Mouse (Mus musculus) kidney, embryonic 14.5 days (tissue): ENCODE results near the gene Foxn3. TPM values are rescaled to one million over a fixed set of nuclear protein-coding genes. Genes with fewer than 3 reads are reported as not detected.

Experiments used
- ATAC-seq: fragments of 200-750 bp; cut with Nextera tagmentation; 2 replicates; pipeline ENCODE4 v1.8.0; 2017; ENCODE audit warnings: moderate number of reproducible peaks, mild to moderate bottlenecking, moderate TSS enrichment, moderate library complexity; ENCODE audit not compliant: low FRiP score, low TSS enrichment
- H3K27ac ChIP-seq: fragments of 300-500 bp; sonication (generic); 2 replicates; pipeline ENCODE4 v1.5.1; 2014; ENCODE audit warnings: low read depth, mild to moderate bottlenecking, low read length, moderate library complexity, mixed read lengths
- H3K27me3 ChIP-seq: fragments of 300-500 bp; sonication (generic); 2 replicates; pipeline ENCODE4 v1.6.1; 2014; ENCODE audit warnings: mild to moderate bottlenecking, low read length; ENCODE audit not compliant: control insufficient read depth, insufficient read depth
- H3K36me3 ChIP-seq: fragments of 300-500 bp; sonication (generic); 2 replicates; pipeline ENCODE4 v1.6.1; 2014; ENCODE audit warnings: low read length, mixed read lengths; ENCODE audit not compliant: control insufficient read depth, insufficient read depth
- H3K4me1 ChIP-seq: fragments of 300-500 bp; sonication (generic); 2 replicates; pipeline ENCODE4 v1.6.1; 2014; ENCODE audit warnings: low read length, mixed read lengths; ENCODE audit not compliant: control insufficient read depth, insufficient read depth
- H3K4me2 ChIP-seq: fragments of 300-500 bp; sonication (generic); replicated peaks from 2 replicates; pipeline ENCODE4 v1.6.1; 2014; ENCODE audit warnings: low read depth, mild to moderate bottlenecking, low read length
- H3K4me3 ChIP-seq: fragments of 300-500 bp; sonication (generic); 2 replicates; pipeline ENCODE4 v1.5.1; 2014; ENCODE audit warnings: mild to moderate bottlenecking, low read length
- H3K9ac ChIP-seq: fragments of 300-500 bp; sonication (generic); 2 replicates; pipeline ENCODE4 v1.6.1; 2014; ENCODE audit warnings: low read depth, mild to moderate bottlenecking, low read length, moderate library complexity
- H3K9me3 ChIP-seq: fragments of 300-500 bp; sonication (generic); 2 replicates; pipeline ENCODE4 v1.6.1; 2016; ENCODE audit warnings: low read length; ENCODE audit not compliant: control insufficient read depth
- WGBS: fragments of 180-500 bp; shearing (Covaris S2); extraction: QIAGEN DNeasy Blood & Tissue Kit; methylation state at CpG from one replicate; pipeline ENCODE4 v1.1.7; 2014; 5-methylcytosine and 5-hydroxymethylcytosine counted together
- polyA plus RNA-seq: library from polyadenylated mRNA; unstranded; fragments of >200 nt; fragmentation: Nextera tagmentation; extraction: Ambion mirVana; gene quantifications from 2 replicates; pipeline ENCODE4 v1.2.1, GENCODE M21; 2014

Foxn3 gene
- polyA plus RNA-seq, 1 experiment from 2014 or later: 70.2 TPM

DNA sequence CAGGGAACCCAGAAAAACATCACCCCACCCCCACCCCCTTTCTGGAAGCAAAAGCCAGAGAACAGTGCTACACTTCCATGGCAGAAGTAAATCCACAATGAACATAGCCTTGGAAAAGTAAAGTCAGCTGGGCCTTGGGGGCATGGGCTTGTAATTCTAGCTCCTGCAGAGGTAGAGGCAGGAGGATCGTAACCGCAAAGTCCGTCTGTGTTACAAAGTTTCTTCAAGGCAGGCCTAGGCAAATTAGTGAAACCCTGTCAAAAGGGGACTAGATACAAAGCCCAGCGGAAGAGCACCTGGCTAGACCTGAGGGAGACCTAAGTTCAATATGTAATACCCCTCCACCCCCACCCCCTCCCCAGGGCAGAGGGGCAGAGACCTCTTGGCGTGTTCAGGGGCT, 259.3 kb downstream of the Foxn3 start:
- Histone ChIP-seq H3K27me3 (no peaks in the 10 kb centered on the region), H3K4me2 (no peak overlapping the region), H3K36me3 (no peaks in the 10 kb centered on the region), H3K9me3 (no peaks in the 10 kb centered on the region), H3K9ac (no peak overlapping the region), H3K27ac (no peak overlapping the region), H3K4me1 (peaks cover 20% of the 10 kb centered on the region; the same call in 1 of the 2 replicates), H3K4me3 (no peak overlapping the region)
- no peak for ATAC-seq
- 70% methylated on average over 5 of the region's 5 CpGs for WGBS

DNA sequence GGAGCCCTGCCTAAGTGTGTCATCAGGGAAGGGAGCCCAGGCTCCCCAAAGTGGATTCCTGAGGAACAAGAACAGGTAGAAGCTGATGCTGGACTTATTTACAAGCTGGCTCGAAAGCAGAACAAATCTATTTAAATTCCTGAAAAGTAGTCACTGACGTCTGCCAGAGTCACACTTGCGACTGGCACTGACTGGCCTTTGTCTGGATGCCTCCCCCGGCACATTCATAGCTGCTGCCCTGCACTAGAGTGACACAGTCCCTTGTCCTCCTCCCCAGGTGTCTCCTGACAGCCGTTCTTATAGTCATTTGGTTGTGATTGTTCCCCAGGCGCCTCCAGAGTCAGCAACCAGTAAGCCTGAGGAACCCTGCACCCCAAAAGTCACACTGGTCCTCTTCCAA, 259.8 kb downstream of the Foxn3 start:
- Histone ChIP-seq H3K27me3 (no peaks in the 10 kb centered on the region), H3K27ac (no peak overlapping the region), H3K4me2 (no peak overlapping the region), H3K4me1 (peaks cover 20% of the 10 kb centered on the region; the same call in 1 of the 2 replicates), H3K9ac (no peak overlapping the region), H3K36me3 (no peaks in the 10 kb centered on the region), H3K4me3 (no peak overlapping the region), H3K9me3 (no peaks in the 10 kb centered on the region)
- no peak for ATAC-seq
- 57% methylated on average over 6 of the region's 6 CpGs for WGBS

DNA sequence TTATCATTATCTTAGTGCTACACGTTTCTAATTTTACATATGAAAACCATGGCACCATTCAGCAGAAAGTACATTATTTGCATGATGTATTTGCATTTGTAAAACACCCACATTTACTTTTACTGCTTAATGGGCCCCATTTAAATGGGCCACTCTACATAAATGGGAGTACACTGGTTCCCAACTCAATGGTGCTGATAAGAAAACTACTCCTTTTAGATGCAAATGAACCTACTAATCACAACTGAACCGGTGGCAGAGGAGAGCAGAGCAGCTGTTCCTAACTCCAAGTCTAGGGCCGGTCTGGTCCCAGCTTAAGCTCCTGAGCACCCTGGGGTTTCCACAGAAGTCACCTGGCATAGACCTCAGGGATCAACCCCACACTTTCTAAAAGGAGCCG, 263.5 kb downstream of the Foxn3 start:
- 45% methylated on average over 4 of the region's 4 CpGs for WGBS
- ATAC-seq: no peak
- no peaks in the 10 kb centered on the region for H3K36me3 ChIP-seq
- no peak overlapping the region for H3K27ac ChIP-seq
- H3K9me3 ChIP-seq: no peaks in the 10 kb centered on the region
- H3K4me2 ChIP-seq: no peak overlapping the region
- peaks cover 12% of the 10 kb centered on the region for H3K4me1 ChIP-seq
- no peak overlapping the region for H3K9ac ChIP-seq
- no peaks in the 10 kb centered on the region for H3K27me3 ChIP-seq
- no peak overlapping the region for H3K4me3 ChIP-seq

DNA sequence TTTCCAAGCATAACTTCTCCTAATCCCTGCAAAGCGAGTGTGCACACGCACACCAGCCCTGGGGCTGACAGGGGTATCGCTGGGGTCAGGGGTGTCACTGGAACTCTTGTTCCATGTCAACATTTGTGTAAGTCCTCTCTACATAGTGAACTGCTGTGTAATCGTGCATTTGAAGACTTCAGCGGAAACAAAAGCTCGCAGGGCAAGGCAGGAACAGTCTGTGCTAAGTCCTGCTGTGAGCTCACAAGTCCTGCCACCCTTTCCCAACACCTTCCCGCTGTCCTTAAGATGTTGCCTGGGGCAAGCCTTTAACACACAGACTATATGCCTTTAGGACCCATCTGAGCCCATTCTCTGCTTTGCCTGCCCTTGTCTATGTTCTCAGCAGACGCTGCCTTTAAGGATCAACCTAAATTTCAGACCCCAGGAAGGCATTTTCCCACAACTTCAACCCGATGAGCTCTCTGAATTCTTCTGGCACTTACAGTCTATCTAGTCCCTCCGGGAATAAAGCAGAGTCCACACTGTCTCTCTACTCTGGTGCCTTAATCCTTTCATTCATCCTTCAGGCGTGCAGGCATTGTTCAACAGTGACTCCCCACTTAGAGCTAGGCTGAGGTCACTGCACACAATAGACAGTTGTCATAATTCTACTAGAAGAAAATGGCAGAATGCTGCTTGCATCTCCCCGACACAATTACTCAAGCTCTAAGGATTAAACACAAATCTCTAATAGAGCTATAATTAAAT, 264.4 kb downstream of the Foxn3 start:
- Histone ChIP-seq H3K9ac (no peak overlapping the region), H3K4me3 (no peak overlapping the region), H3K4me1 (peaks cover 15% of the 10 kb centered on the region), H3K4me2 (no peak overlapping the region), H3K36me3 (no peaks in the 10 kb centered on the region), H3K27ac (no peak overlapping the region), H3K9me3 (no peaks in the 10 kb centered on the region), H3K27me3 (no peaks in the 10 kb centered on the region)
- WGBS: 48% methylated on average over 12 of the region's 12 CpGs
- no peak for ATAC-seq

DNA sequence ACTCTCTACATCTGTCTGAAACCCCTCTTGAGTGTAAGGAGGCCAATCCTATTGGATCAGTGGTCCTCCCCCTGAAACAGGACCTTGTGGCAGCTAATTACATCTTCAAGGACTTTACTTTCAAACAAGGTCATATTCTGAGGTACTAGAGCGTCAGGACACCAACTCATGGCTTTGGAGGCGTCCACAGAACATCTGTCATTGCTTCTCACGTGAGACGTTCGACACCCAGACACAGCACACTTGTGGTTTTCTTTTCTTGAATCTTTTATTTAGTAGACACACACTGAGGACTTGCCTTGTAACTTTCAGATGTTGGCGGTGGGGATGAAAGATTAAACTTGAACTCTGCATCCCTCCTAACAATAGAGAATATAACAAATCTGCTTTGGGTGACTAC, 265.1 kb downstream of the Foxn3 start:
- H3K27ac ChIP-seq: no peak overlapping the region
- H3K9ac ChIP-seq: no peak overlapping the region
- H3K9me3 ChIP-seq: no peaks in the 10 kb centered on the region
- H3K4me3 ChIP-seq: no peak overlapping the region
- H3K36me3 ChIP-seq: no peaks in the 10 kb centered on the region
- H3K4me2 ChIP-seq: no peak overlapping the region
- no peak for ATAC-seq
- WGBS: 55% methylated on average over 6 of the region's 6 CpGs
- peaks cover 15% of the 10 kb centered on the region for H3K4me1 ChIP-seq
- no peaks in the 10 kb centered on the region for H3K27me3 ChIP-seq

DNA sequence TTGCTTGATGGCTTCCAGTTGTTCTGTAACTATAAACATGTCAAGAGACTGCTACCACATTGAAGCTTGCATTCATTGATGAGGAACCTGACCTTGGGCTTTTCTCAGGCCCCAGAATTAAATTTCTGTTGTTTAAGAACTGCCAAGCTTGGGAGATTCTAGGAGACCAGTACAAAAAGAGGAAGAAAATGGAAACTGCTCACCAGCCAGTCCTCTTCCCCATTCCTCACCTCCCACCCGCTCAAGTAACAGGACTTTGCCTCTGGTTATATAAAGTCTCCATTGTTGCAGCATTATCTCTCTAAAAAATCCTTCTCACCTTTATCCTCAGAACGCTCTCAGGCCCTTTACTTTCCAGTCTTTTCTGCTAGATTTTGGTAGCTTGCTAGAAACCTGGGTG, 265.6 kb downstream of the Foxn3 start:
- 75% methylated on average over 2 of the region's 2 CpGs for WGBS
- H3K9ac ChIP-seq: no peak overlapping the region
- no peak overlapping the region for H3K27ac ChIP-seq
- no peaks in the 10 kb centered on the region for H3K27me3 ChIP-seq
- no peak overlapping the region for H3K4me2 ChIP-seq
- H3K4me1 ChIP-seq: peaks cover 16% of the 10 kb centered on the region
- no peak overlapping the region for H3K4me3 ChIP-seq
- no peak for ATAC-seq
- no peaks in the 10 kb centered on the region for H3K9me3 ChIP-seq
- no peaks in the 10 kb centered on the region for H3K36me3 ChIP-seq

DNA sequence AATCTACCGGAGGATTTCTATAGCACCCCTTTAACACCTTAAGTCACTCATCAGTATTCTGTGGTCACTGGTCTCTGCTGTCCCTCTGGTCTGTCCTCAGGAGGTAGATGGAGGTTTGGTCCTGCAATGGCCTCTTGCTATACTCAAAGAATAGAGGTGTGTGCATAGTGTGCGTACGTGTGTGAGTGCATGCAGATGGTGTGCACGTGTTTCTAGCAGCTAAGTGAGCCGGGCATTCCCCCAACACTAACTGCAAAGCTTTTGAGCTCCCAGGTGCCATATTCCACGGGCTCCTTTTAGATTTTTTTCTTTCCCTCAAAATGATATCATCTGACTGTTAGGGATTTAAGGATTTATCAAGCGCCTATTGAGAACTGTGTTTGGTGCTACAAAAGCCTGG, 269.9 kb downstream of the Foxn3 start:
- H3K9me3 ChIP-seq: no peaks in the 10 kb centered on the region
- H3K27ac ChIP-seq: no peak overlapping the region
- no peaks in the 10 kb centered on the region for H3K36me3 ChIP-seq
- no peak overlapping the region for H3K4me3 ChIP-seq
- no peaks in the 10 kb centered on the region for H3K27me3 ChIP-seq
- H3K4me2 ChIP-seq: no peak overlapping the region
- H3K4me1 ChIP-seq: peaks cover 18% of the 10 kb centered on the region
- H3K9ac ChIP-seq: no peak overlapping the region
- no peak for ATAC-seq
- WGBS: 82% methylated on average over 7 of the region's 7 CpGs

DNA sequence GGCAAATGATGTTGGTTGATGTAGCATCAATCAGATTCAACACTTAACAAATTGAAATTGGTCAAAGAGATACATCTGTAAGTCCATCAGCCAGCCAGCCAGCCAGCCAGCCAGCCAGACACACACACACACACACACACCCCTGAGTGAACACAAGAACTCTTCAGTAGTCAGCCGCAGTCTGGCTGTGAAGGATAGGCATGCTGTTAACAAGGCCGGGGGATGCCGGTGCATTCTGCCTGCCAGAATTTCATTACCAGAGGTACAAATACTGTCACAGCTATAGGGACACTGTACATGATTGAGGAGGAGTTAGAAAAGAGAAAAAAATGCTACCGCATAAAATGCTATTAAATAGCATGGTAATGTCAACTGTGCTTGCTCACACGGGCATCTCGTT, 271.2 kb downstream of the Foxn3 start:
- H3K27me3 ChIP-seq: no peaks in the 10 kb centered on the region
- H3K9ac ChIP-seq: no peak overlapping the region
- no peaks in the 10 kb centered on the region for H3K9me3 ChIP-seq
- H3K36me3 ChIP-seq: no peaks in the 10 kb centered on the region
- H3K4me3 ChIP-seq: no peak overlapping the region
- H3K27ac ChIP-seq: no peak overlapping the region
- WGBS: 84% methylated on average over 6 of the region's 6 CpGs
- no peak for ATAC-seq
- no peak overlapping the region for H3K4me2 ChIP-seq
- peaks cover 11% of the 10 kb centered on the region for H3K4me1 ChIP-seq

DNA sequence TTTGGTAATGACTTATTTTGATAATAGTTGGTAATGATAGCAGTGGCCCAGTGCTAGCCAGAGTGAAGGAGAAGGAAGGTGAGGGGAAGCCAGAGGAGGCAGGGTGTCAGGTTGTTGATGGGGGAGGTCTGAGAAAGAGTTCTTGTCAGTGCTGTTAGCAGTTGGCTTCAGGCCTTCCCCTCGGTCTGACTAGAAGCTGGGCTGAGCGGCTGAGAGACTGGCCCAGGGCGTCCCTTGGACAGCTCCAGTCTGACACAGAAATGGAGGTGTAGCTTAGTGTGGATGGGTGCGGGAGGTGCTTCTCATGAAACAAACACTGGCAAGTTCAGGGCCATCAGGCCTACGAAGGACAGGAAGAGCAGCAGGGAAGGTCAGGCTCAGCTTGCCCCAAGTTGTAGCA, 276.3 kb downstream of the Foxn3 start:
- no peak overlapping the region for H3K9ac ChIP-seq
- no peak overlapping the region for H3K4me2 ChIP-seq
- no peak for ATAC-seq
- WGBS: 70% methylated on average over 5 of the region's 5 CpGs
- no peak overlapping the region for H3K27ac ChIP-seq
- H3K4me1 ChIP-seq: peaks cover 15% of the 10 kb centered on the region; the same call in 1 of the 2 replicates
- H3K36me3 ChIP-seq: no peaks in the 10 kb centered on the region
- no peak overlapping the region for H3K4me3 ChIP-seq
- H3K27me3 ChIP-seq: no peaks in the 10 kb centered on the region
- H3K9me3 ChIP-seq: no peaks in the 10 kb centered on the region
